Mouse (Mus musculus): Measurements from ENCODE around the gene Eef2.

DNA sequence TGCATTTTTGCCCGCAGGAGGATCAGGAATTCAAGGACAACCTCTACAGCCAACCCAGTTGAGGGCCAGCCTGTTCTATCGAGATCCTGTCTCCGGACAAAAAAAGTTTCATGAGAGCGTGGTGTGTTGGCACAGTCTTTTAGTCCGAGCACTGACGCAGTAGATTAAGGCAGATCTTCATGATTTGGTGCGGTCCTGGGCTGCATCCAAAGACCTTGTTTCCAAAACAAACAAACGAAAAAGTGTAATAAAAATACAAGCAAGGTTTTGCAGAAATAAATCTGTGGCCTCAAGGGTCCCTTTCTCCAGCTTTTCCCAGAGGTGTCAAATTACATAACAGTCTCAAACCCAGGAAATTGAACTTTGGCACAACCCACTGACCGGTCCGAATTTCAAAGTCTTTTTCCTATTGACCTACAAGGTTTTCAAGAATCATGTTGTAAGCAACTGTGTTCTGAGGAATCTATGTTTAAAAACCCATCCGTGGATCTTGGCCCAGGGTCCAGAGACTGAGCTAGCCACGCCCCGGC is 430 bp upstream of the Eef2 start:
- TF ChIP-seq POLR2A (IDR thresholded peaks at IDR 0.05; ENCODE audit: control insufficient read depth, extremely low read depth, insufficient read depth, low read length, poor library complexity) (no peak), CTCF (IDR thresholded peaks at IDR 0.05; ENCODE audit: borderline replicate concordance, control insufficient read depth, extremely low read depth, insufficient read depth, low read length, poor library complexity) (no peak)

All from thymus, adult 2 months (tissue).